Mouse (Mus musculus): Measurements from ENCODE around the gene Mrpl52.
A peak's percentile ranks its signal among the peaks of the same experiment; 100 is the strongest.

Gene Mrpl52

DNA sequence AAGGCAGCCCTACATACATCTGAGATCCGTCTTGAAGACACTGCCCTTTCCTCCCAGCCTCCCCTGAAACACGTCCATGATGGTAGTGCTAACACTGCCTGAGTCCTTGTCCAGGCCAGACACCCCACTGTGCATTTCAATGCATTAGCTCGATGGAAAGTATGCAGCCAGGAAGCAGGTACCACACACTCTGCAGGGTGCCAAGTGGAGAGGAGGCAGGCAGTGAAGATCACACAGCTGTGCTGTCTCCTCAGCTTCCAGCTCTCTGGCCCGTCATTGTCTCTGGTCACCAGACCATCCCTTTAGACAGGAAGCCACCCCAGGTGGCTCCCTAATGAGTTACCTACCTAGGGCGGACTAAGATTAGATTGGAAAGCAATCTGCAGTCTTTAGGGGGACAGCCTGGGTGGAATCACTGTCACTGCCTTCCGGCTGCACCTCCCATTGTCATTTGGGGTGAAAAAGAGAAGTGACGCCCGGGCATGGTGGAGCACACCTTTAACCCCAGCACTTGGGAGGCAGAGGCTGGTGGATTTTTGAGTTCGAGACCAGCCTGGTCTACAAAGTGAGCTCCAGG, 14.6 kb upstream of the Mrpl52 start:
- DNase-seq (ENCODE audit: low read depth) = no peak

DNA sequence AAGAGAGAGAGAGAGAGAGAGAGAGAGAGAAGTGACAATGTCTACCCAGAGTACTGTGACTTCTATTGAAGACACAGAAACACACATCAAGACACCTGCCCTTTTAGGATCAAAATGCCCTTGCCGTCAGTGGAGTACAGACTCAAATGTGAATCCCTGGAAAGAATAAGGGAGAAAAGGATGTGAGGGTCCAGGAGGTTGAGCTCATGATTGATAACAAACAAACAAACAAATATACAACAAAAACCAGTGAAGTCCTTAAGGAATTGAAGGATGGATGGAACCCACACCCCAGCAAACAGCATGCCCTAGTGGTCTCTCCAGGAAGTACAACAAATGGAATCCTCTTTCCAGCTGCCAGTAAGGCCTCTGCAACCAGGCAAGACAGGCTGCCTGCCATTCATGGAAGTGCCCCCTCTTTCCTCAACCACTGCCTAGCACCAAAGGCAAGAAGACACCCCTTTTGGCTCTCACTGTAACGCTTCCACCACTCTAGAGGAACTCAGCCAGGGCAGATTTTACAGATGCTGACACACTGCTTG, 14.0 kb upstream of the Mrpl52 start:
- DNase-seq (ENCODE audit: low read depth) = no peak

GRCm38 (mm10) chr14:54413877-54414700, 12.6 kb upstream of the Mrpl52 start:
- no peak for DNase-seq (ENCODE audit: low read depth)

GRCm38 (mm10) chr14:54415241-54416020, 11.3 kb upstream of the Mrpl52 start:
- DNase-seq (ENCODE audit: low read depth) = no peak

DNA sequence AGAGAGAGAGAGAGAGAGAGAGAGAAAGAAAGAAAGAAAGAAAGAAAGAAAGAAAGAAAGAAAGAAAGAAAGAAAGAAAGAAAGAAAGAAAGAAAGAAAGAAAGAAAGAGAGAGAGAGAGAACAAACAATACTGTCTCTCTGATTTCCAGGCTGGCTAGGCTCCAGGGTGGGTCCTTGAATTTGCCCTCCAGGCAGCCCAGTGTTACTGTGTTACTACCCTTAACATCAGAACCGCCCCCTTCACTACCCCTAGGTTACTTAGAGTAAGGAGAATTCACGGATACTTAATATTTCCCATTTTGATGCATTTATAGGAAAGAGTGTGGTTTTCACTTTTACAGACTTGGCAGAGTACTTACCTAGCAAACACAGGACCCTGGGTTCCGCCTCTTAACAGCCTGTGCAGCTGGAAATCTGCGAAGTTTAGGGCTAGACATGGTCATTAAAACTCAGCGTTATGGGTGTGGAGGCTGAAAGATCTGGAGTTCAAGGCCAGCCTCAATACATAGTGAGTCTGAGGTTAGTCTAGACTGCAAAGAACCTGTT, 10.4 kb upstream of the Mrpl52 start:
- DNase-seq (ENCODE audit: low read depth) = no peak

DNA sequence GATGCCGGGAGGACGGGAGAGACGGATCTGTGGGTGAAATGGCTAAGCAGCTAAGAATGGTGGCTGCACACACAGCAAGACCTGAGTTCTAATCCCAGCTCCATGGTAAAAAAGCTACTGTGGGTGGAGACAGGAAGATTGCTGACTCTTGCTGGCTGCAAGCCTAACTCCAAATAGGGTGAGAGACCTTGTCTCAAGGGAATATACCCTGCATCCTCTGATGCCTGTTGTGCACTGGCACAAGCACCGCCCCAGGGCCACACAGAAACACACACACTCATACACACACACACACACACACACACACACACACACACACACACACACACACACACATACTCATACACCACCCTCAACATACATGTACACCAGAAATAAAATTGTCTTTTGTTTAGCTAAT, 9.9 kb upstream of the Mrpl52 start:
- no peak for DNase-seq (ENCODE audit: low read depth)

DNA sequence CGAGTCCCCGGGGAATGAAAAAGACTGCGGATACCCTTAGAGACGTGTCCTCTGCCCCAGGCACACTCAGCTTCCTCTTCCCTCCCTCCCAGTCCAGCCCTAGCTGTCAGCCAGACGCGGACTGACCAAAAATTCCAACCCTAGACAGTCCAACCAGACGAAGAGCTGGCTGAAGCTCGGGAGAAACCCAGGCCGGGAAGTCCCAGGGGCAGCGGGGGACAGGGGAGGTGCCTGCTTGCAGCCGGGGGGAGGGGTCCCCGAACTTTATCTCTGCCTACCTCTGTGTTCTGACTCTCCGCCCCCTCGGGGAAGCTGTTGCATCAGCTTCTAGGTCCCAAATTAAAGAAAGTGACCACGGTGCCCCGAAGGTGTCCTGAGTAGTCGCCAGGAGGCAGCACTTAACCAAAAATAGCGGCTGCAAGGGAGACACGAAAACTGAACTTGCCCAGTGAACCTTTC, 9.1 kb upstream of the Mrpl52 start, which contains the start of gene Slc7a7:
Gene Slc7a7, minus strand, starts transcription at position 158 of the 459 bp plus-strand sequence.
- peak; percentile 70 for DNase-seq (ENCODE audit: low read depth)

- no peak for DNase-seq (ENCODE audit: low read depth)
Measured at GRCm38 (mm10) chr14:54421014-54421413, 5.7 kb upstream of the Mrpl52 start.

DNA sequence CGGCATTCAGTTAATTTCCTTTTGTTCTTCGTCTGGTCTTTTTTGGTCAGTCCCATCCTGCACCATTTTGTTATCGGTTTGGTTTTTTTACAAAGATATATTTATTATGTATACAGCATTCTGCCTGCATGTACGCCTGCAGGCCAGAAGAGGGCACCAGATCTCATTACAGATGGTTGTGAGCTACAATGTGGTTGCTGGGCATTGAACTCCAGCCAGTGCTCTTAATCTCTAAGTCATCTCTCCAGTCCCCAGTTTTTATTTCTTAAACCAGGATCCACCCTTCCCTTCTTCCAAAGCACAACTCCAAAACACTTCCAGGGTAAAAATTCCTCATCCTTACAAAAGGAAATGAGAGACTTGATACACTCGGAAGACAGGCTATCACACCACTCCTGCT, 3.3 kb upstream of the Mrpl52 start:
- no peak for DNase-seq (ENCODE audit: low read depth)

GRCm38 (mm10) chr14:54424634-54425033, 2.1 kb upstream of the Mrpl52 start:
- no peak for DNase-seq (ENCODE audit: low read depth)

- DNase-seq (ENCODE audit: low read depth) = no peak
Measured at GRCm38 (mm10) chr14:54425540-54425939, 1.2 kb upstream of the Mrpl52 start.

- DNase-seq (ENCODE audit: low read depth) = no peak
Measured at GRCm38 (mm10) chr14:54426003-54426688, 563 bp upstream of the Mrpl52 start.

GRCm38 (mm10) chr14:54427696-54428095, 987 bp downstream of the Mrpl52 start:
- no peak for DNase-seq (ENCODE audit: low read depth)

DNA sequence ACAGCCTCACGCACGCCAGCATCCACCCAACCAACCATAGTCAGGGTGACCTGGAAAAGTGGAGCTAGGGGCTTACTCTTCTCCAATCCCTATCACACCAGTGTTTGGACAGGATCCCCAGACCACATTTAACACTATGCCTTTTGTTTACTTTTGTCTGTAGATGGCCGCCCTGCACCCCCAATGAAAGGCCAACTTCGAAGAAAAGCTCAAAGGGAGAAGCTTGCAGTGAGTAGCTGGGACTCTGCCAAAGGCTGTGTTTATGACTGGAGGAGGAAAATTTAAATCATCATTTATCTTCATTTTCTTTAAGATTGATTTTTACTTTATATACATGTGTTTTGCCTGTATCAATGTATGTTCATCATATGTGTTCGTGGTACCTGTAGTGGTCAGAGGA, 1.7 kb downstream of the Mrpl52 start:
- DNase-seq (ENCODE audit: low read depth) = no peak

- DNase-seq (ENCODE audit: low read depth) = no peak
Measured at GRCm38 (mm10) chr14:54429332-54430093, 2.8 kb downstream of the Mrpl52 start.

- no peak for DNase-seq (ENCODE audit: low read depth)
Measured at GRCm38 (mm10) chr14:54430406-54431145, 3.9 kb downstream of the Mrpl52 start.

DNA sequence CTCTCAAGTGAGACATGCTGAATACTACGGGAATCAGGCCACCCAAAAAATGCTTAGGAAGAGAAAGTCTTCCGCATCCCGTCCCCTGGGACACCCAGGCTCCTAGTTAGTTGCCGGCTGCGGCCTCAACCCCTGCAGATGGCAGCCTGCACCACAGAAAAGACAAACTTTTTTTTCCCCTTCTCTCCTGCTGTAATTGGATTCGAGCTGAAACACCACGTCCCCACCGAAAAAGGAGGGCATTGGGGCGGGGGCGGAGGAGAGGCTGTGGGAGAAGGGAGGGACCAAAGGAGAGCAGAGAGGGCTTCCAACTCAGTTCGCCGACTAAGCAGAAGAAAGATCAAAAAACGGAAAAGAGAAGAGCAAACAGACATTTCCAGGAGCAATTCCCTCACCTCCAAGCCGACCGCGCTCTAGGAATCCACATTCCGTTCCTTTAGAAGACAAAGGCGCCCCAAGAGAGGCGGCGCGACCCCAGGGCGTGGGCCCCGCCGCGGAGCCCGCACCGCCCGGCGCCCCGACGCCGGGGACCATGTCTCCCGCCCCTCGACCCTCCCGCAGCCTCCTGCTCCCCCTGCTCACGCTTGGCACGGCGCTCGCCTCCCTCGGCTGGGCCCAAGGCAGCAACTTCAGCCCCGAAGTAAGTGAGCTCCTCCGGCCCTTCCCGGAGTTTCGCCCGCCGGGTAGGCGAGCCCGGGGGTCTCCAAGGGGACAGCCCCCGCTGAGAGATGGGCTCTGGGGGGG, 4.8 kb downstream of the Mrpl52 start, which contains the start of gene Mmp14:
Gene Mmp14, plus strand, starts transcription at position 279 of the 744 bp plus-strand sequence.
- DNase-seq (ENCODE audit: low read depth) = no peak

GRCm38 (mm10) chr14:54432078-54432836, 5.5 kb downstream of the Mrpl52 start:
- DNase-seq (ENCODE audit: low read depth) = no peak

Measured in c-Kit-positive CD71-negative TER-119-negative erythroid progenitor cells, embryonic 14.5 days (primary cell).